Mouse (Mus musculus) midbrain, embryonic 11.5 days (tissue): ENCODE measurements around the gene Jaml. TPM values are rescaled to one million over a fixed set of nuclear protein-coding genes. Genes with fewer than 3 reads are reported as not detected.
"Not testable (repeated sequence)": the region's sequence is repeated elsewhere in the genome, so short reads cannot be mapped to it uniquely, and the experiment has no call there.

Experiments used
- ATAC-seq: fragments of 200-750 bp; cut with Nextera tagmentation; 2 replicates; pipeline ENCODE4 v1.8.0; 2017; ENCODE audit warnings: moderate TSS enrichment, moderate library complexity; ENCODE audit not compliant: low FRiP score
- DNase-seq: peaks from one replicate; pipeline ENCODE4 v3.0.0; 2015; ENCODE audit warnings: low spot score; ENCODE audit errors: missing footprints
- H3K27ac ChIP-seq: fragments of 300-500 bp; sonication (generic); 2 replicates; pipeline ENCODE4 v1.5.1; 2014; ENCODE audit warnings: low read depth, low read length
- H3K27me3 ChIP-seq: fragments of 300-500 bp; sonication (generic); 2 replicates; pipeline ENCODE4 v1.6.1; 2014; ENCODE audit warnings: mild to moderate bottlenecking, low read length, moderate library complexity, mixed read lengths; ENCODE audit not compliant: control insufficient read depth, insufficient read depth
- H3K36me3 ChIP-seq: fragments of 300-500 bp; sonication (generic); 2 replicates; pipeline ENCODE4 v1.6.1; 2014; ENCODE audit warnings: mild to moderate bottlenecking, low read length, moderate library complexity, mixed read lengths; ENCODE audit not compliant: control insufficient read depth, insufficient read depth
- H3K4me1 ChIP-seq: fragments of 300-500 bp; sonication (generic); 2 replicates; pipeline ENCODE4 v1.6.1; 2014; ENCODE audit warnings: low read length; ENCODE audit not compliant: control insufficient read depth, insufficient read depth
- H3K4me2 ChIP-seq: fragments of 300-500 bp; sonication (generic); 2 replicates; pipeline ENCODE4 v1.6.1; 2014; ENCODE audit warnings: mild to moderate bottlenecking, moderate library complexity
- H3K4me3 ChIP-seq: fragments of 300-500 bp; sonication (generic); 2 replicates; pipeline ENCODE4 v1.5.1; 2014; ENCODE audit warnings: low read depth, low read length
- H3K9ac ChIP-seq: fragments of 300-500 bp; sonication (generic); 2 replicates; pipeline ENCODE4 v1.6.1; 2014; ENCODE audit warnings: low read length
- H3K9me3 ChIP-seq: fragments of 300-500 bp; sonication (generic); 2 replicates; pipeline ENCODE4 v1.6.1; 2016; ENCODE audit warnings: low read length; ENCODE audit not compliant: control insufficient read depth
- WGBS: fragments of 180-500 bp; shearing (Covaris S2); extraction: QIAGEN DNeasy Blood & Tissue Kit; methylation state at CpG from one replicate; pipeline ENCODE4 v1.1.7; 2014; 5-methylcytosine and 5-hydroxymethylcytosine counted together
- polyA plus RNA-seq: library from polyadenylated mRNA; unstranded; fragments of >200 nt; fragmentation: Nextera tagmentation; extraction: Ambion mirVana; gene quantifications from 2 replicates; pipeline ENCODE4 v1.2.1, GENCODE M21; 2014

The Jaml gene
- polyA plus RNA-seq: 0.31 TPM in 1 of 2 replicates, not detected in the other

- no peaks in the 10 kb centered on the region for H3K9me3 ChIP-seq
- H3K36me3 ChIP-seq: no peaks in the 10 kb centered on the region
- H3K4me3 ChIP-seq: no peak within 1 kb of the TSS
- ATAC-seq (no peak), DNase-seq (no peak)
- 79% methylated on average over 5 of the region's 5 CpGs for WGBS
- H3K9ac ChIP-seq: no peak within 1 kb of the TSS
- no peak within 1 kb of the TSS for H3K4me2 ChIP-seq
- no peaks in the 10 kb centered on the region for H3K27me3 ChIP-seq
- H3K4me1 ChIP-seq: no peaks in the 10 kb centered on the region
- no peak within 1 kb of the TSS for H3K27ac ChIP-seq
Measured at GRCm38 (mm10) chr9:45079011-45079410, at the start of gene Jaml. TSS of gene Jaml (plus strand) at chr9:45079183.

- no peak for ATAC-seq
- Histone ChIP-seq H3K9me3 (no peaks in the 10 kb centered on the region), H3K4me2 (no peak overlapping the region), H3K4me1 (no peaks in the 10 kb centered on the region), H3K9ac (no peak overlapping the region), H3K4me3 (no peak overlapping the region), H3K36me3 (no peaks in the 10 kb centered on the region), H3K27me3 (no peaks in the 10 kb centered on the region), H3K27ac (no peak overlapping the region)
- 71% methylated on average over 6 of the region's 6 CpGs for WGBS
- no peak for DNase-seq
Measured at GRCm38 (mm10) chr9:45030341-45030740, 48.6 kb upstream of the Jaml start.

- H3K9me3 ChIP-seq: no peaks in the 10 kb centered on the region
- H3K4me3 ChIP-seq: no peak overlapping the region
- WGBS: 79% methylated on average over 2 of the region's 2 CpGs
- no peaks in the 10 kb centered on the region for H3K36me3 ChIP-seq
- no peak overlapping the region for H3K9ac ChIP-seq
- H3K4me1 ChIP-seq: no peaks in the 10 kb centered on the region
- no peak for DNase-seq
- no peak for ATAC-seq
- H3K27ac ChIP-seq: no peak overlapping the region
- H3K27me3 ChIP-seq: no peaks in the 10 kb centered on the region
- H3K4me2 ChIP-seq: no peak overlapping the region
Measured at GRCm38 (mm10) chr9:45032261-45032660, 46.7 kb upstream of the Jaml start.

DNA sequence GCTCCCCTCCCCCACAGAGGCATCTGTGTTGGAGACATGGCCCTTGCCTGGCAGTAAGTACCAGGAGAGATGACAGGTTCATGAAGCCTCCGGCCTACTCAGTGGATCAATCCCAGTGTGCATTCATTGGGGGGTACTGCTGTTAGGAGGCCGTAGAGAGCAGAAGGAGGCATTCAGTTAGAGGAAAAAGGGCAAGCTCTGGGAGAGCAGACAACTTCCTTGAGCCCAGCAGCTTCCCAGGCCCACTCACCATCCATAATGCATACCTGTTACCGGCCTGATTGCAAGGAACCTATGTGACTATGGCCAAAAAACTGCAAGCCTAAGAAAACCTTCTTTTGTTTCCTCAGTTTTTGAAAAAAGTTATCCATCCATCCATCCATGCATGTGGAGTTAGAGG, 44.5 kb upstream of the Jaml start:
- DNase-seq (no peak), ATAC-seq (no peak)
- Histone ChIP-seq H3K4me3 (no peak overlapping the region), H3K9ac (no peak overlapping the region), H3K4me1 (no peaks in the 10 kb centered on the region), H3K4me2 (no peak overlapping the region), H3K27me3 (peaks cover 4% of the 10 kb centered on the region; the same call in 1 of the 2 replicates), H3K27ac (no peak overlapping the region), H3K36me3 (no peaks in the 10 kb centered on the region), H3K9me3 (no peaks in the 10 kb centered on the region)
- WGBS: 88% methylated on average over 3 of the region's 3 CpGs

DNA sequence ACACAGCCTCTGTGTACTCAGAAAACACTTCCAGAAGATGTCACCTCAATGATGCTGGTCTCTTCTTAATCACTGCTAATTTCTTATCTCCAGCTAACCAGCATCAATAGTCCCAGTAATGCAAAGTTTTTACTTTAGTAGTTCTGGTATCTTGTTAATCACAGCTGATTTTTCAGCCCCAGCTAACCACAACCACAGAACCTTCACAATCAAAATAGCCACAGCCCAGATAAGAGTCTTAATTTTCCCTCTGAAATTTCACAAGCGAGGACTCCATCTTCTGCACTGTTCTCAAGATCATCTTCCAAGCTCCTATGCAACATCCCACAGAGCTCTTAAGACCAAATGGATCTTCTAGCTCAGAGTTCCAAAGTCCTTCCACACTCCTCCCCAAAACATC, 41.2 kb upstream of the Jaml start:
- H3K36me3 ChIP-seq, DNase-seq, H3K27ac ChIP-seq, H3K4me2 ChIP-seq, H3K4me1 ChIP-seq, H3K4me3 ChIP-seq, H3K9ac ChIP-seq, H3K9me3 ChIP-seq, ATAC-seq: not testable (repeated sequence)
- WGBS: 70% methylated on average over 1 of the region's 1 CpGs
- peaks cover 34% of the 10 kb centered on the region for H3K27me3 ChIP-seq

- H3K36me3 ChIP-seq: no peaks in the 10 kb centered on the region
- ATAC-seq: no peak
- H3K4me2 ChIP-seq: no peak within 1 kb of the TSS
- H3K27ac ChIP-seq: no peak within 1 kb of the TSS
- H3K4me1 ChIP-seq: no peaks in the 10 kb centered on the region
- no peak within 1 kb of the TSS for H3K4me3 ChIP-seq
- no peak within 1 kb of the TSS for H3K9ac ChIP-seq
- WGBS: 65% methylated on average over 5 of the region's 5 CpGs
- no peaks in the 10 kb centered on the region for H3K9me3 ChIP-seq
- H3K27me3 ChIP-seq: peaks cover 46% of the 10 kb centered on the region
- no peak for DNase-seq
Measured at GRCm38 (mm10) chr9:45039499-45039898, 39.5 kb upstream of the Jaml start, which contains the start of gene Mpzl2. TSS of gene Mpzl2 (plus strand) at chr9:45039799.

DNA sequence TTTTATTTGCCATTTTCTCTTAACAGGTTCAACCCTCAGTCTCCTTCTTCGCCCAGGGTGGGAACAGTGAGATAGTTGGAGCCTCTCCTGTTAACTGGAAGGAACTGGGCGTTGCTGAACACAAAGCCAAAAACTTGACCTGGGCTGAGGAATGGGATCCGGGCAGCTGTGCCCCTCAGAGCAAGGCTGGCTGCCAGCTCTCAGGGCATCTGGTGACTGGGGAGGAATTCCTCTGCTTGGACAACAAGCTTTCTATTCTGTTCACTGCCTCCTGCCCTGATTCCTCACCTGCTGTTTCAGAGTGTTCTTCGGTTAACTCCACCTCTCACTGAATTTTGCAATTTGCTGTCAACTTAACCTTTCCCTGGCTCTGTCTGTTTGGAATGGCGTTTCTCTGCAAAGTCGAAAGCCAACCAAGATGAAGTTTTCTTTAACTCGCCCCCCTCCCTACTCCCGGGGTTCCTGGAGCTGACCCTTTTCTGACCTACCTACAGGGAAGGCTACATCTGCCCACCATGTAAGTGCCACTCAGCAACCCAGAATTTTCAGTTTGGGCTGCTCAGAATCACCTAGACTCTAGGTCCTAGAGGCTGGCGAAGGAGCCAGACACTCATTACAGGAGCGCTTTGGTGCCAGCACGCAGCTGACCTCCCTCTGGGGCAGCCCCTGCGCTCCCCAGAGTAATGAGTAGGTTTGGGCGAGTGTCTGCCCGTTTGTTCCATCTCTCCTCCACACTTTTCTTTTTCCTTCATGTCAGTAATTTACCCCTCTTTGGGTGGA, 38.7 kb upstream of the Jaml start:
- Histone ChIP-seq H3K4me2 (peak overlapping the region; percentile 6; the same call in 1 of the 2 replicates), H3K27ac (no peak overlapping the region), H3K4me3 (no peak overlapping the region), H3K9me3 (no peaks in the 10 kb centered on the region), H3K27me3 (peaks cover 46% of the 10 kb centered on the region), H3K36me3 (no peaks in the 10 kb centered on the region), H3K9ac (no peak overlapping the region), H3K4me1 (no peaks in the 10 kb centered on the region)
- WGBS: 17% methylated on average over 14 of the region's 14 CpGs
- ATAC-seq (no peak), DNase-seq (no peak)

DNA sequence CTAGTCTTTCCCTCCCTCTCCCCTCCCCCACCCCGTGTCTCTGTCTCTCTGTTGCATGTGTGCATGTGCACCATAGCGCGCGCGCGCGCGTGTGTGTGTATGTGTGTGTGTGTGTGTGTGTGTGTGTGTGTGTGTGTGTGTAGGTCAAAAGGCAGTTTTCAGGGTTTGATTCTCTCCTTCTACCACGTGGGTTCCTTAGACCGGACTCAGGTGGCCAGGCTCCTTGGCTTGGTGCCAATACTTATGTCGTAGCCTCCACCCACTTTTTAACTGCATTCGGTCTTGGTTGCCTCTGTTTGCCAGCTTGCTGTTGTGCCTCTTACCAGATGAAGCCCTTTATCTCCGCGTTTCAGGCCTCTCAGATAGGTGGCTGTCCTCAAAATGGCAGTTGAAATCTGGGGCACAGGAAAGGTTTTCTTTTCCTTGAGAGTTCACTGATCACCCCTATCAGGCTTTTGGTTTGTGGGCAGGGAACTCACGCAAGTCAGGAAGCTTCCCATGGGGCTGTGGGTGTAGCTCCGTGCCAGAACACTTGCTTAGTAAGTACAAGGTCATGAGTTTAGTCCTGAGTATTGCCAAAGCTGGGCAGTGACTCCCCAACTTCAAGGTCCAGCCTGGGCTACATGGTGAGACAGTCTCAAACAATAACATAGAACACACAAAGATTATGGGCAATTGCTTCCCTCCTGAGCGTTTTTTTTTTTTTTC, 37.7 kb upstream of the Jaml start:
- peak; percentile 85 for DNase-seq
- H3K4me1 ChIP-seq: no peaks in the 10 kb centered on the region
- WGBS: 33% methylated on average over 17 of the region's 17 CpGs
- H3K9me3 ChIP-seq: no peaks in the 10 kb centered on the region
- no peak overlapping the region for H3K27ac ChIP-seq
- H3K27me3 ChIP-seq: peaks cover 46% of the 10 kb centered on the region
- H3K4me3 ChIP-seq: no peak overlapping the region
- H3K36me3 ChIP-seq: no peaks in the 10 kb centered on the region
- no peak for ATAC-seq
- no peak overlapping the region for H3K9ac ChIP-seq
- H3K4me2 ChIP-seq: no peak overlapping the region

DNA sequence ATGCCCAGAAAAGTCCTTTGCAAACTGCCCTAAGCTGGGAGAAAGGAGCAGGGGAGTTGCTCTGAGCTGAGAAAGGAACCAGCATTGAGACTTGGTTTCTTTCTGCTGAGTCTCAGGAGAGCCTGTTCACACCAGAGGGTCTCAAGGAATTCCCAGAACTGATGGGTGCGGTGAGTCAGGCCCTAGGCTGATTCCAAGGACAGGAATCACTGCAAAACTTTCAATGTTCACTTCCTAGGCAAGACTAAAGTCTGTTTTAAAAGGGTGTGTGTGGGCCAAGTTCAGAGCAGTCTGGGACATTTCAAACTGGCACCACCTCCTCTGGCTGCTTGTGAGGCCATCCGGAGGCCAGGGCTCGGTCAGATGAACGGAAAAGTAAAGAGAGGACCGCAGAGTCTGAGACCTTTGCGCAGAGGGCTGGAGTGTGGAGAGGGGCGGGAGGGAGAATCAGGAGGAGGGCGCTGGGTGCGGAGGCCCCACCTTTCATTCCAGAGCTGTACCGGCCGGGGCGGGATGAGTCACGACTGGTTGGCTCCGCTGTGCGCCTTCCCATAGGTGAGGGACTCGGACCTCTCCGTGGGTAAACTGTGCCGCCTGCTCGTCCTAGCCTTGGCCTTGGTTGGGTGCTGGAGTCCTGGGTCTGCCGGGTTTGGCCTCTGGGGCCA, 36.8 kb upstream of the Jaml start:
- Histone ChIP-seq H3K27ac (no peak overlapping the region), H3K27me3 (peaks cover 46% of the 10 kb centered on the region), H3K36me3 (no peaks in the 10 kb centered on the region), H3K9me3 (no peaks in the 10 kb centered on the region), H3K4me1 (no peaks in the 10 kb centered on the region), H3K9ac (no peak overlapping the region), H3K4me3 (no peak overlapping the region), H3K4me2 (0 out of 2 replicates have a peak overlapping the region, but pooled peaks have one; percentile 15)
- ATAC-seq: no peak
- peak; percentile 88 for DNase-seq
- 1% methylated on average over 20 of the region's 20 CpGs for WGBS
